Mouse (Mus musculus): ENCODE measurements around the gene 1700037H04Rik.

GRCm38 (mm10) chr2:131125157-131125963 lies 34.5 kb downstream of the 1700037H04Rik start:
- TF ChIP-seq EP300 (IDR thresholded peaks at IDR 0.05; ENCODE audit: low read depth in 1 of 2, low read length in 2 of 2) (no peak), SIN3A (IDR thresholded peaks at IDR 0.05; ENCODE audit: low read length) (no peak), MAZ (IDR thresholded peaks at IDR 0.05; ENCODE audit: low read depth, low read length) (no peak), E2F4 (IDR thresholded peaks at IDR 0.05; ENCODE audit: borderline replicate concordance, low read depth, low read length) (no peak), BHLHE40 (IDR thresholded peaks at IDR 0.05; ENCODE audit: borderline replicate concordance, low read depth, low read length) (no peak)
